Mouse (Mus musculus): ENCODE results near the gene Ndufa9.

Gene Ndufa9

DNA sequence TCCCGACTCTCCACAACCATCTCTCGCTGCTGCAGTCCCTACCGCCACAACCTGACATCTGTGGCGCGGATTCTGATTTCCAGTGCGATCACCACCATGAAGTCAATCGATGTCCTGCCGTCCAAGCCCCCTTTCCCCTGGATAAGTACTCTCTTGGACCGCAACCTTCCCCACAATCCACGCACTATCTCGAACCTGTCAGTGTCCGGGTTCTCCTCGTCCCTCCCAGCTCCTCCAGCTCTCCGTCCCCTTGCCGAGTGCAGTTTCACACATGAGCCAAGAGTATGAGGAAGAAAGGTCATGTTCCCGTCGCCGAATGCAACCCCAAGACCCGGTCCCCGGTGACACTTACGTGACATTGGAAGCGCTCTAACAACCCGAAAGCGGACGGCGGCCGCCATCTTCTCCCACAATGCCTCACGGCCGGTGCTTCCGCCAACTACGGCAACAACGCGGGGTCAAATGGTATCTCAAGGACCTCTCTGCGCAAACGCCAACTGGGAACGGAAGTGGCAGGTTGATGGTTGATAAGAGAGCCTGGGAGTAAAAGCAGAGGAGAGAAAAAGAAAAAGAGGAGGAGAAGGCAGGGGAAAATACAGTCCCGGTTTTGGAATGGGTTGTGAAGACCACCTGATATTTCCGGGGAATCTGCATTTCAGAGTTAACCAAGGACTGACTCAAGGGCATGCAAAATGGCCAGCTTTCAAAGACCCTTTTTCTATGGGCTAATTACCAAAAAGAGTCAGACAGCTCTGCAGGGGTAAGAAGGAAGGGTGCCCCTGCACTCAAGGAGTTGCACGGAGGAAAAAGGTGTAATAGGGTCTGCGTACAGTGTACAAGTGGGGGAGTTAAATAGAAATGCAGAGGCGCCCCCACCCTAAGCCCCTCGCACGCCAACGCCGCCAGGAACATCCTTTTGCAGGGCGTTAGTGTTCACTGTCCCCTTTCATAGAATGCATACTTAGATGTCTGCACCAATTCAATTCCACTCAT, at the start of gene Ndufa9:
Gene Ndufa9, minus strand, starts transcription at position 425 of the 993 bp plus-strand sequence.
- peak; percentile 96 for DNase-seq (ENCODE audit: low read depth, low spot score)

GRCm38 (mm10) chr6:126877118-126877517, 28.2 kb upstream of the Ndufa9 start:
- DNase-seq (ENCODE audit: low read depth, low spot score) = no peak

- peak; percentile 44 for DNase-seq (ENCODE audit: low read depth, low spot score)
These were observed 3.9 kb upstream of the Ndufa9 start, which contains the start of gene Akap3 for GRCm38 (mm10) chr6:126852881-126853280. Akap3 (plus strand) TSS chr6:126853098.

GRCm38 (mm10) chr6:126836628-126837027, 12.3 kb downstream of the Ndufa9 start:
- peak; percentile 18 for DNase-seq (ENCODE audit: low read depth, low spot score)

GRCm38 (mm10) chr6:126823087-126823486, 25.8 kb downstream of the Ndufa9 start:
- no peak for DNase-seq (ENCODE audit: low read depth, low spot score)

- no peak for DNase-seq (ENCODE audit: low read depth, low spot score)
These were observed 32.6 kb downstream of the Ndufa9 start for GRCm38 (mm10) chr6:126816338-126816737.

GRCm38 (mm10) chr6:126815206-126815750, 33.7 kb downstream of the Ndufa9 start:
- DNase-seq (ENCODE audit: low read depth, low spot score) = no peak

GRCm38 (mm10) chr6:126811481-126811880, 37.5 kb downstream of the Ndufa9 start:
- DNase-seq (ENCODE audit: low read depth, low spot score) = peak; percentile 51

DNA sequence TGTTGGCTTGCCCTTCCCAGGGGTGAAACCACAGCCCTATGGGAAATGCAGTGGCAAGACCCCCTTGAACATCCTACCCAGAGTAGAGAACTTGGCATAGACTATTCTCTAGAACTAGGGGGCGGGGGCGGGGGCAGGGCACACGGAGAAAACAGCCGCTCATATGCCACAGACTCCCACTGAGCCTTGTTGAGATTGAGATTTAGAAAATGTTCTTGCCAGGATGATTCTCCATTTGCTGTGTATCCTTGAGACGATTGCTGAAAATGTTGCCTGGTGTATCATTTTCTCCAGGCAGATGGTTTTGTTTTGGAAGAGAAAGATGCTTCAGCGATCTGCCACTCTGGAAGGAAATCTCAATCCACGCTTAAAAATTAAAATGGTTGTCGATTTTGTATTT, 40.4 kb downstream of the Ndufa9 start:
- no peak for DNase-seq (ENCODE audit: low read depth, low spot score)

GRCm38 (mm10) chr6:126808134-126808533, 40.8 kb downstream of the Ndufa9 start:
- no peak for DNase-seq (ENCODE audit: low read depth, low spot score)

DNA sequence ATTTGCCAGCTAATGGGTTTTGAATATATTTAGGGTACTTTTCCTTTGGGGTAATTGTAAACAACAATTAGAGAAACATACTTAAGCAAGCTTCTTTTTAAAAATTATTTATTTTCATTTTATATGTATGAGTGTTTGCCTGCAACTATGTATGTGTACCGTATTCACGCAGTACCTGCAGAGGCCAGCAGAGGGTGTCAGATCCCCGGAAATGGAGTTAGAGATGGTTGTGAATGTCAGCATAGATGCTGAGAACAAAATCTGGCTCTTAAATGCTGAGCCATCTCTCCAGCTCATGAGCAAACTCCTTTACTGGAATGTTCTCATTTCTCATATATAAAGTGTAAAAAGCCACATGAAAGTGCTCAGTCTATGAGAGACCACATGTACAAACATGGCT, 42.2 kb downstream of the Ndufa9 start:
- DNase-seq (ENCODE audit: low read depth, low spot score) = peak; percentile 46

DNA sequence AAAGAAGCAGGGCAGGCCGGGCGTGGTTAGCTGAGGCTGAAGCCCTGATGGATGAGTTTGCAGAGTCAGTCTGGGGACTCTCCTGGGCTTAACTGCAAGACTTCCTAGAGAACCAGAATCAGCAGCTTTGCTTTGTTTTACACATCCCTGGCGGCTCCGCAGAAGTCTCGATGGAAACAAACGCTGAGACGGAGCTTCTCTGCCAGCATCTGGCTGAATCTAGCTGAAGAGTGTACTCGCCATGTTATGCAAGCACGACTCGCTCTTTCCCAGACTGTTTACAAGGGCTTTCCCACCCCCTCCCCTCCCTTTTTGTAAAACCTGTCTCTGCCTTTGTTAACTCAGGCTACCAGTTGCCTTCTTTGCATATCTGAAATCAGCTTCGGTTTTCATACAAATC, 46.0 kb downstream of the Ndufa9 start:
- no peak for DNase-seq (ENCODE audit: low read depth, low spot score)

DNA sequence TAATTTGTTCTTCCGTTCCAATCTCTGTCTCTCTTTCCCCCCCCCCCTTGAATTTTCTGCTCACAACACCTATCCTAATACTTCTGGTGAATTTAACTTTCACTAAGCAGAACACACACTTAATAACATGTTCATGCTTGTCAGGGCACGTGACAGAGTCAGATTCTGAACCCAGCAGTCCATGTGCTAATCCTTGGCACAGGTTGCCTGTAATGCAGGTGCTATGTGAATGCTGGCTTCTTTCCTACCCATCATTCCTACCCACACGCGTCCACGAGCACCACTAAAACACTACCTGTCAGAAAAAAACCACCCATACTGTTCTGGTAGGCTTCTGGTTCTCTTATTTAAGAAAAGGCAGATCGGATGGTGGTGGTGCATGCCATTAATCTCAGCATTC, 54.2 kb downstream of the Ndufa9 start:
- no peak for DNase-seq (ENCODE audit: low read depth, low spot score)

GRCm38 (mm10) chr6:126793689-126794088, 55.2 kb downstream of the Ndufa9 start:
- DNase-seq (ENCODE audit: low read depth, low spot score) = no peak

DNA sequence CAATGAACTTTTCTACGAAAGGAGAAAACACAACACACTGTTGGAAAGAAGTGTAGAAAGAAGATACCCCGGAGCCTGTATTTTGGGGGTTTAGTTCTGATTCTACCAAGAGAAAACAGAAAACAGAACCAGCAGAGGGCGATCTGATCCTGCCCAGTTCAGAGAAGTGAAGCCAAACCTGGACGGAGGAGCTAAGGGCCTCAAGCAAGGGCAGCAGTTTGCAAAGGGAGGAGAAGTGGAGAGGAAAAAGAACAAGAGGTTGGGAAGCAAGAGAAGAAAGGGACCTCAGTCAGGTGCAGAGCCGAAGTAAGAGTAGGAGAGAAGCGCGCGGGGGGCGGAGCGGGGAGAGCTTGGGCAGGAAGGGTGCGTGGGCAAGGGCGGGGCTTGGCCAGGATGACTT, 57.0 kb downstream of the Ndufa9 start:
- peak; percentile 70 for DNase-seq (ENCODE audit: low read depth, low spot score)

DNA sequence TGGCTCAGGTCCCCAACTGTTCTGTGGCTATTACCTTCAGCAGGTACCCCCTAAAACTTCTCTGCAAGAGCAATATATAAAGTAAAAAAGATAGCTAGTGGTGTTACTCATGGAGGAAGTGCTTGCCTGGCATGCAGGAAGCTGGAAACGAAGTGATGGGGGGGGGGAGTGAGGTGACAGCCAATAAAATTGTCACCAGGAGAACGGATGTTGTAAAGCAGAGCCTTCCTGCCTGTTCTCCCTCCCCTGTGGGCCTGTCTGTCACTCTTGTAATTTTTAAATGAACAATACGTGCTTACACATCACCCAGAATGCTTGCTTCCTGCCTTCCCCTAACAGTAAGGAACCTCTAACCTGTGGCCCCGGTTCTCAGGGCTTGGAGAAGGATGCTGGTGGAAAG, 57.4 kb downstream of the Ndufa9 start:
- DNase-seq (ENCODE audit: low read depth, low spot score) = peak; percentile 12

GRCm38 (mm10) chr6:126788863-126789262, 60.1 kb downstream of the Ndufa9 start:
- no peak for DNase-seq (ENCODE audit: low read depth, low spot score)

DNA sequence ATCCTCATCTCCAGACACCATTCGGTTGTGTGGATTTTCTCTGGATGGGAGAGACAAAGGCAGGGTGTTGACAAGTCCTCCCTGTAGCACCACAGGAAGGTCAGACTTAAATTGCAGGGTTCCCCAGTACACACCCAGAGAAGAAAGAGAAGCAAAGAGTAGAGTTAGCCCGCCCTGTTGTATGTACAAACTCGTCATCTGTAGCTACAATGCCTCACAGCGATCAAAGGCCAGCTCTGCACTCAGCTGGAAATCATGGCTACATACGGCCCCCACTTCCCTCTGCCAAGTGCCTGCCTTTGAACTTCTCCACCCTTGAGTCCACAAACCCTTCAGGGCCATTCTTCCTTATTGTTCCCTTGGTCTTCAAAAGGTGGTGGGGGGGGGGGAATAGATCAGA, 64.7 kb downstream of the Ndufa9 start:
- DNase-seq (ENCODE audit: low read depth, low spot score) = no peak

- no peak for DNase-seq (ENCODE audit: low read depth, low spot score)
These were observed 65.3 kb downstream of the Ndufa9 start for GRCm38 (mm10) chr6:126783651-126784066.

- no peak for DNase-seq (ENCODE audit: low read depth, low spot score)
These were observed 65.9 kb downstream of the Ndufa9 start for GRCm38 (mm10) chr6:126783056-126783455.

GRCm38 (mm10) chr6:126777889-126778288, 71.0 kb downstream of the Ndufa9 start:
- DNase-seq (ENCODE audit: low read depth, low spot score) = no peak

DNA sequence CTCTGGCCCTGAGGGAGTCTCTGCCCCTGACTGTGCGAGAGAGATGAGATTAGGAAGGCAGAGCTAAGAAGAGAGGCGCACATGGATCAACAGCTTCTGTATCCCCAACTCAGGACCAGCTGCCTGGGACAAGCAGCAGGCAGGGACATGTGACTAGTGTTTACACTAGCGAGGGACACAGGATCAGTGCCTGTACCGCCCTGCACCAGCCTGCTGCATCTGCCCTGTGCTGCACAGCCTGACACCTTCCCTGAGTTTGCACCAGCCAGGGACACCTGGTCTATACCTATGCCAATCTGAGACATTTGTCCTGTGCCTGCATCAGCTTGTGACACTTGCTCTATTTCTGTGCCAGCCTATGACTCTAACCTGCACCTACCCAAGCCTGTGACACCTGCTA, 75.1 kb downstream of the Ndufa9 start:
- DNase-seq (ENCODE audit: low read depth, low spot score) = no peak

DNA sequence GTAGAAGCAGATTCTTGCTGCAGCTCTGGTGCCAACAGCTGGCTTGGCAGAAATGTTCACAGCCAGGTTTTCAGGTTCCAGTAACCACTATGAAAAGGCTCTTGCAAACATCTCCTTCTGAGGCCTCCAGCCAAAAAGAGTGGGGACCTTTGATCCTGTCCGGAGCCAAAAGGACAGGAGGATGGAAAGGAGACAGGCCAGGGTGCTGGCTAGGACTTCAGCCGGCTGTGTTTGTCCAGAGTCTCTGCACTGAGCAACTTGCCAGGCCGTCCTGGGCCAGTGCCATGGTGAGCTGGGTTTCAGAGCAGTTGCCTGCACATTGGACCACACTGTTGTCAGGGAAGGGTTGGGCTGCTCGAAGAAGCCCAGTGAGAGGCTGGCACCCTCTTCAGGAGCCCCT, 76.6 kb downstream of the Ndufa9 start:
- DNase-seq (ENCODE audit: low read depth, low spot score) = no peak

Data from CD4-positive, CD25-positive, alpha-beta regulatory T cell, adult 2 months (primary cell).